Mouse (Mus musculus) cerebellum, adult 18-20 months (tissue): ENCODE measurements around the gene Itpk1.

Experiments used
- DNase-seq, 2 experiments: peaks; one replicate each; pipeline ENCODE4 v3.0.0; 2021

The Itpk1 gene

DNA sequence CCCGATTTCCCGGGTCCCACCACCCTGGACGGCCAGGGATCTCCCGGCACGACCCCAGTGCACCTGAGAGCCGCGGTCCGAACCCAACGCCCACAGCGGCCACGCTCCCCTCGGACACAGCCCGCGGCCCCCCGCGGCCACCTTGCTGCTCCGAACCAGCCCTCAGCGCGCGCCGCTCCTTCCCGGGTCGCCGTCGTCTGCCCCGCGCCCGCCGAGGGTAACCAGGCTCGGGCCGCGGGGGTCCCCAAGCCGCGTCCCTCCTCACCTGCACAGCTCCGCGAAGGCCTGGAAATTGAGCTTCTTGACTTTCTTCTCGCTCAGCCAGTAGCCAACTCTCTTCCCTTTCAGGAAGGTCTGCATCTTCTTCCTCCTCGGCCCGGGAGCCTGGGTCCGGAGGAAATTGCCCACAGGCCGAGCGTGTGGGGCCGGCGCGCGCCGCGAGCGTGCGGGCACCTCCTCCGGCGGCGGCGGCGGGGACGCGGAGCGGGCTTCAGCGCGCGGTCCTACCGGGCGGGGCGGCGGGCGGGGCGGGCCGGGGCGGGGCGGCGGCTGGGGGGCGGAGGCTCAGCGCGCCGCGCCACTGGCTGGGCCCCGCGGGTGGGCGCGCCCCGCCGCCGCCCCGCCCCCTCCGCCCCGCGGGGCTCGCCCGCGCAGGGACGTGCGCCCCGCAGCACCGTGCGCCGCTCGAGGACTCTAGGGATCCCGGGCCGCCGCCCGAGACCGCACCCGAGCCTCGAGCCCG is at the start of gene Itpk1:
TSS of gene Itpk1 (minus strand) at position 474 of the 742 bp plus-strand sequence.
- DNase-seq, result peak; percentile 69 to 82

- DNase-seq, result no peak
Measured at GRCm38 (mm10) chr12:102748256-102748655, 43.5 kb upstream of the Itpk1 start.

- DNase-seq, result no peak
Measured at GRCm38 (mm10) chr12:102744839-102745238, 40.1 kb upstream of the Itpk1 start.

GRCm38 (mm10) chr12:102743589-102744574 is 39.2 kb upstream of the Itpk1 start, which contains the start of the genes Moap1 and Tmem251:
Gene Moap1, minus strand, starts transcription at chr12:102743661.
Gene Tmem251, plus strand, starts transcription at chr12:102743762.
- peak; percentile 92 to 94 for DNase-seq

DNA sequence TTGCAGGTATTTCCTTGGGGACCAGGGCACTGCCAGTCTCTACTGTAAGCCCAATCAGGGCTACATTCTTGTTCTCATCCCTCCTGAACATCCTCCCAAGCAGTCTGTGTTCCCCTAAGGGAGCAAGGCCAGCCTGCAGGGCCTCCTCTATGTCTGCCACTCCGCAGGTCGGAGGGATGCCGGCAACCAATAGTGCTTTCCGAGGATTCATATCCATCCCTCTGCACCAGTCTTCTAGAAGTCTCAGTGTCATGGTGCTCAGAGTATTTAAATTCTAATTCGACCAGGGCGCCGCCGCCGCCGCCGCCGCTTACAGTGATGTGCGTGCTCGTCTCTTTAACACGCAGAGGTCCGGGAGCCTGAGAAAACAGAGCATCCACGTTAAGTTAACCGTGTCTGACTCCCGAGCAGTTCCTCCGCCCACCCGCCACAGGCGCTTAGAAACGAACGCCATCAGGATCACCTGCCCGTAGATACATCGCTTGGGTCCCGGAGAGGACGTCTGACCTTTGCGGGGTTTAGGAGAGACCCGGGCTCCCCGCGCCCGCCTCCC is 38.4 kb upstream of the Itpk1 start:
- peak in 1 of 2 experiments; percentile 33 for DNase-seq

- no peak for DNase-seq
Measured at GRCm38 (mm10) chr12:102742056-102742455, 37.3 kb upstream of the Itpk1 start.

- DNase-seq, result peak in 1 of 2 experiments; percentile 31
Measured at GRCm38 (mm10) chr12:102740285-102740684, 35.6 kb upstream of the Itpk1 start.

GRCm38 (mm10) chr12:102739096-102739495 is 34.4 kb upstream of the Itpk1 start:
- no peak for DNase-seq

- peak in 1 of 2 experiments; percentile 49 for DNase-seq
Measured at GRCm38 (mm10) chr12:102733381-102733780, 28.7 kb upstream of the Itpk1 start.

DNA sequence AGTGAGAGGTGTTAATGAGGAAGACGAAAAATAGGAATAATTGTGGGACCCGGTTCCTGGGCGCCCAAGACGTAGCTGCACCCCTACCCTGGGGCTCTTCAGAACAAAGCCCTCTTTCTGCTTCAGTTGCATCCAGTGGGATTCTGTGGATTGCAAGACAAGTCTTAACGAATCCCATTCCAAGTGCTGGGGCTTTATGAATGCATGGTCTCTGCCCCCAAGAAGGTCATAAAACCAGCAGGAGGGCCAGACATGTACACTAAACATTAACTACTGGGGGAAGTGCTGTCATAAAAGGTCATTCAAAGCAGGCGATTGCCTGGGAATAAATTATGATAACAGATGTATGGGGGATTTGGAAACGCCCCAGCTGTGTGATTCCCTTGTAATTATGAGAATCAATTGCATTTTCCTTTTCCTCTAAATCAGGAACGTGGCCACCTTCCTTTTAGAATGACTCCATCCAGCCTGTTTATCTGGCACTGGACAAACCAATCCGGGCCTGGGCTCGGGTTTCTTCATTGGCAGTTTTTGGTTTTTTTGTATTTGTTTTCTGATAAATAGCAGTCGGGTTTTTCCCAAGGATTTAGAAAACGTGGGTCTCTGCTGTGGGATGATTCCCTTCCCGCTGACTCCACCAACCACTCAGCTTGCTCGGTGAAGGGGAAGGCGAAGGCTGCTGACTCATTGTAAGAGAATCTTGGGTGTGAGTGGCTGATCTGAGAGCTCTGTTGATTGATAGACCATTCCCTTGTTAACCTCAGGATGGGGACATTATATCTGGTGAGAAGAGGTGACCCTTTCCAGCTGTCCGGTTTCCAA is 26.3 kb upstream of the Itpk1 start:
- no peak for DNase-seq

GRCm38 (mm10) chr12:102729855-102730797 is 25.4 kb upstream of the Itpk1 start:
- DNase-seq, result peak; percentile 73 to 84

GRCm38 (mm10) chr12:102725761-102726175 is 21.0 kb upstream of the Itpk1 start:
- DNase-seq, result no peak

DNA sequence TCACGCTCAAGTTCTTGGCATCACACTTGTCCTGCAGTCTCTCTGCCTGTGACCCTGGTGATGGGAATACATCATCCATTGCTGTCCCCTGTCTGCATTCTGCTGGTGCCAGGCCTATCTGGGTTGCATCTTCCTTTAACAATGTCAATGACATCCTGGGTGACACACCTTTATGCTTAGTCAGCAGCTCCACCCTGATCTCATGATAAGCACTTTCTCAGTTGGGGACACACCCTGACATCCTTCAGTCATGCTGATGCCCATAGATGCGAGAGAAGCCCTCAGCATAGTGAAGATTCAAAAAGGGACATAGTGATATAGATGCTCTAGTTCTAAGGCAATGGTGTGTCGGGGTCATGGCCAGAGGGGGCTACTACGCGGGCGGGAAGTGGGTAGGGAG is 20.4 kb upstream of the Itpk1 start:
- DNase-seq, result no peak

- no peak for DNase-seq
Measured at GRCm38 (mm10) chr12:102723861-102724260, 19.1 kb upstream of the Itpk1 start.

DNA sequence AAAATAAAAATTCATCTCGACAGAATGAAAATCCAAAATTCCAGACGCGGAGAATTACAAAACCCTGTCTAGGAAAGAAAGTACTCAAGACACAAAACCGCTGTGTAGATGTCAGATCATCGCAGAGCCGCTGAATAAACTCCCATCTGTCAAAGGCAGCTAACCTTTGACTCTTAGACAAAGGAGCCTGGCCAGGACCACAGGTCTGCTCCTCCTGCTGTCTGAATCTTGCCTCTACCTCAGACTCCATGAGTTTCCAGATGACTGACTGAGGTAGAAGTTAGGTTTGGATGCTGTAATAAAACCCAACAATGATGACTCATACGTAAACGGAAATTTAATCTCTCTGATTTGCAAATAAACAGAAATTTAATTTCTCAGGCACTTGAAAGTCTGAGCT is 18.2 kb upstream of the Itpk1 start:
- no peak for DNase-seq

GRCm38 (mm10) chr12:102722451-102722850 is 17.7 kb upstream of the Itpk1 start:
- no peak for DNase-seq

GRCm38 (mm10) chr12:102719552-102720315 is 15.0 kb upstream of the Itpk1 start:
- peak; percentile 59 to 70 for DNase-seq

DNA sequence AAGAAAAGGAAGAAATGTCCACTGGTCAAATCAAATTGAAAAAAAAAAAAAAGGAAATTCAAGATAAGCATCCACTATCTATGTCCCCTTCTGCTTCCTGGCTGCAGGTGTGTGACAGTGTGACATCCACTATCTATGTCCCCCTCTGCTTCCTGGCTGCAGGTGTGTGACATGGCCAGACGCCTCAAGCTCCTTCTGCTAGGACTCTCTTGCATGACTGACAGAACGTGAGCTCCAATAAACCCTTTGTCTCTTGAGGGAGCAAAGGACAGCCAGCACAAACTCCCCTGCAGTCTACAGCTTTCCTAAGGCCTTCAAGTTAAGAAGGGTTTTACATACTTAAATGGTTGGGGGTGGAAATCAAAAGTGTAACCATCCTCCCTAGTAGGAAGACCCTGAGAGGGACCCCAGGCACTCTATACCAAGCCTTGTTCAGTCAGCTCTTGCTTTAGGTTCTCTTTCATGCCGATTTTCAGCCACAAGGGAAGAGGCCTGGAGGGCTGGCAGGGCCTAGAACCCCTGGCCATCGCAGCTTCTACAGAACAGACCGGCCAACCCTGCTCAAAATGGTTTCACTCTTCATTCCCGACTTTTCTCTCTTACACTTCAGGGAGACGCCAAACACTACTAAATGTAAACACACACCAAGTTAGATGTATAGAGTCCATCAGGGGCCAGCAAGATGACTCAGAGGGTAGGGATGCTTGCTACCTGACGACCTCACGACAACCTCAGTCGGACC is 10.1 kb upstream of the Itpk1 start:
- no peak for DNase-seq

DNA sequence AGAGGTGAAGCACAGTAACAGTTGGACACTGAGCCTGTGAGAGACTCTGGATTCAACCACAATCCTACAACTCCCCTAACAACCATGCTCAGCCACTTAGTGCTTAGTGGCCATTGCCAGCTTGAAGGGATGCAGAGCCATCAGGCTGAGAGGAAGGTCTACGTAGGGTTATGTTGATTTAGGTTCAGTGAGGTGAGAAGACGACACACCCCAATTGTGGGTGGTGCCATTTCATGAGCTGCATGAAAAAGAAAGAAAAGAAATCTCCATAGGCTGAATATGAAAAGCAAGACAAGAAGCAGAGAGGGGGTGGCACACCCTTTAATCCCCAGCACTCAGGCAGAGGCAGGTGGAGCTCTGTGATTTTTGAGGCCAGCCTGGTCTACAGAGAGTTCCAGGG is 9.4 kb upstream of the Itpk1 start:
- DNase-seq, result no peak
